Comparison of ENCODE assay signal across 26 mouse cellular contexts in the genomic region with DNA sequence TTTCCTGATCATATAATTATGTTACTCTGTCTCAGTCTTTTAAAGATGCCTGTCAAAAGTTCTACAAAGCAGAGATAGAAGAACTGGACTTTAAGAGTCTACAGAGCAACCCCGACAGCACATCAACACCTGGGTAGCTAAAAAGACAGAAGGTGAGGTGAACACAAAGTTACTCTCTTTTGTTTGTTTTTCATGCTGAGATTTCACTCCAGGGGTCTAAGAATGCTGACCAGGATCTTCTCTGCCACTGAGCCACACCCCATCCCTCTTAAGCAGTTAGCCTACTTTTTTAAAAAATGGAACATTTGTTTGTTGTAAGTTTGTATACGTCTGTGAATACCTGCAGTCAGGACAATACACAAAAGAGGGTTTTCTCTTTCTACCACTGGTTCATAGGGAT. TPM values are rescaled to one million over a fixed set of nuclear protein-coding genes. Genes with fewer than 3 reads are reported as not detected.
"Had no signal": no experiment of that assay in that cellular context is flagged by ENCODE, and none has a peak within 500 bp of the region (broad histone marks: within the 10 kb centered on the region; RNA-seq: fewer than 3 reads in every experiment).

No protein-coding gene starts in this region.

- DNase-seq: heart, postnatal 10 days; heart, postnatal 14 days; heart, postnatal 36 days; heart, postnatal 4 days; kidney, adult 11 months; kidney, adult 2 months; kidney, adult 8-10 months; kidney, adult 9 months; kidney, postnatal 10 days; kidney, postnatal 14 days; kidney, postnatal 25 days; kidney, postnatal 36 days; kidney, postnatal 4 days; layer of hippocampus, adult 9-11 months; layer of hippocampus, postnatal 36 days had no signal

RNA-seq across cellular contexts. Expression of gene Serpinb6d, which starts 59.1 kb away (rescaled TPM):
- total RNA-seq: heart, postnatal 10 days; heart, postnatal 14 days; heart, postnatal 25 days; heart, postnatal 36 days; heart, postnatal 4 days; hematopoietic stem cell, adult 5-6 weeks; hindbrain, postnatal 0 days; layer of hippocampus, adult 18-20 months; layer of hippocampus, adult 2 months; layer of hippocampus, adult 8-10 months; layer of hippocampus, postnatal 10 days; layer of hippocampus, postnatal 25 days; layer of hippocampus, postnatal 36 days; left cerebral cortex, adult 18-20 months; left cerebral cortex, adult 2 months; left cerebral cortex, adult 8-10 months had no signal
